Mouse (Mus musculus): ENCODE data around the gene Rpl38. TPM values are rescaled to one million over a fixed set of nuclear protein-coding genes. Genes with fewer than 3 reads are reported as not detected.

The Rpl38 gene
- polyA plus RNA-seq, 1 experiment, result 1,742 TPM

DNA sequence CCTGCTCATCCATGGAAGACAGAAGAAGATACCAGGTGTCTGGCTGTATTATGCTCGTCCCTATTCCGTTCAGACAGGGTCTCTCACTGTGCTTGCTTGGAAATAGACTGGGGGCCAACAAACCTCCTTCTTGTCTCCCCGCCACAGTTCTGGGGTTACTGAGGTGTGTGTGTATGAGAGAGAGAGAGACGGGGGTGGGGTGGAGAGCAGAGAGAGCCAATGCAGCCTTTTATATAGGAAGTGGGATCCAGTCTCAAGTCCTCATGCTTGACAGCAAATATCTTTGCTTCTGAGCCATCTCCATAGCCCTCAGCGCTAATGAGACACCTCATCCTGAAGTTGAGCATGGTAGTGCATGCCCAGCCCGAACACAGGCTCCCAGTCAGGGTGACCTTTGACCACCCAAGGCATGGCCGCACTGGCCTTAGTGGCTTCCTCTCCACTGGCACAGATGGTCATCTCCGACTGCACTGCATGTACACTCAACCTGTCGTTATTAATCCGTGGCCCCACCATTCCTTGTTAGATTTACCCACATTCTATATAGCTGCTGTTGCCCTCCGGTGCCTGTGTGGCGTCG lies 14.1 kb downstream of the Rpl38 start:
- TF ChIP-seq POLR2A (IDR thresholded peaks at IDR 0.05; ENCODE audit: borderline replicate concordance, extremely low read depth, insufficient read depth, insufficient read length, poor library complexity, severe bottlenecking), result no peak
- TF ChIP-seq CTCF (IDR thresholded peaks at IDR 0.05; ENCODE audit: borderline replicate concordance, extremely low read depth, insufficient read depth, insufficient read length), result no peak
- no peak for DNase-seq (ENCODE audit: low read depth)

DNA sequence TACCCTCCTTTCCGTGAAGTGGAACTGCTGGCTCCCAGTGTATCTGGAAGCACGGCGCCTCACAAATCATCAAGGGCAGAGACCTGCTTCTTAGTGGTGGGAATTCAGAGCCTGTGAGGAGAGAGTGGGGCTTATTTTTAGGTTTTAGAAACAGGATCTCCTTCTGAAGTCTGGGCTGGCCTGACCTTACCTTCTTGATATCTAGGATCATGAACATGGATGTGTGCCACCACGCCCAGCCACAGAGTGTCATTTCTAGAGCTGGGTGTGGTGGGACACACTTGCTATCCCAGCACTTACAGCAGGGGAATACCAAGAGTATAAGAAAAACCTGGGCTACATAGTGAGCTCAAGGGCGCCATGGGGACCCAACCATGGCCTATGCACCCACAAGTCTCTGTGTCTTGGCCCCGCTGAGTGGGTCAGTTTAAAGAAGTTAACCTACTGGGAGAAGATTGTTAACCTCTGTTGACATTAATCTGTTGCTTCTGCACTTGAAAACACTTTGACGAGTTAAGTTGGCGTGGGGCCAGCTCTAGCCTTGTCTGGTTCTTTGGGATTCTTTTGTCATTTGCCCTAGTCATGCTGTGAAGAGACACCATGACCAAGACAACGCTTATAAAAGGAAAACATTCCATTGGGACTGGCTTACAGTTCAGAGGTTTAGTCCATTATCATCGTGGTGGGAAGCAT lies 14.9 kb downstream of the Rpl38 start:
- no peak for TF ChIP-seq CTCF (IDR thresholded peaks at IDR 0.05; ENCODE audit: borderline replicate concordance, extremely low read depth, insufficient read depth, insufficient read length)
- DNase-seq (ENCODE audit: low read depth), result no peak

DNA sequence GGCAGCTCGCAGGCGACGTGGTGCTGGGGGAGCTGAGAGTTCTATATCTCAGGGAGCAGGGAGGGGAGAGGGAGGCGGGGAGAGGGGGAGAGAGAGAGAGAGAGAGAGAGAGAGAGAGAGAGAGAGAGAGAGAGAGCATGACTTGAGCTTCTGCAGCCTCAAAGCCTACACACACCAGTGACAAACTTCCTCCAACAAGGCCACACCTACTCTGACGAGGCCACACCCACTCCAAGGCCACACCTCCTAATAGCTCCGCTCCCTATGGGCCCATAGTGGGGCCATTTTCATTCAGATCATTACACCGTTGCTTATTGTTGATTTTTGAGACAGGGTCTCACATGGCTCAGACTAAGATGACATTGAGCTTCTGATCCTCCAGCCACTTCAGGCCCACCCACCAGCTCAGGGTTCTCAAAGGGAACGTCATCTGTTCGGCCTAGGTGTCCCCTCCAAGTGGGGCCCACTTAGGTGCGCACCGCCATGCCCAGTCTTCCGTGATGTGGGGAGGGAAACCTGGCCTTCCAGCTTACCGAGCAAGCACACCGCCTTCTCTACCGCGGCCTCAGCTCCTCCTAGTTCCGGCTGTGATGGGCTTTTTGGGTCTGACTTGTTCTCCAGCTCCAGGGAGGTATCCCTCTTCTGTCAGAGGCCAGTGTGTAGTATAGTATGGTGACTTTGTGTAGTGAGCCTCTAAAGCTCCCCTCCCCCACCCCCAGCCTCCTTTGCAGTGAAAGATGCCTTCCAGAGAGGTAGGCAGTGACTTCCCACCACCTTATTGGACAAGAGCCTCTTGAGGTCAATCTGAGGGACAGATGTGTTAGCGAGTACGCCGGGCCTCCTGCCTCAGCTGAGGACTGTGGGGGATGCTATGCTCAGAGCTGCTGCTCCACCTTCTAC lies 15.6 kb downstream of the Rpl38 start:
- no peak for TF ChIP-seq CTCF (IDR thresholded peaks at IDR 0.05; ENCODE audit: borderline replicate concordance, extremely low read depth, insufficient read depth, insufficient read length)
- no peak for TF ChIP-seq POLR2A (IDR thresholded peaks at IDR 0.05; ENCODE audit: borderline replicate concordance, extremely low read depth, insufficient read depth, insufficient read length, poor library complexity, severe bottlenecking)
- DNase-seq (ENCODE audit: low read depth), result no peak

DNA sequence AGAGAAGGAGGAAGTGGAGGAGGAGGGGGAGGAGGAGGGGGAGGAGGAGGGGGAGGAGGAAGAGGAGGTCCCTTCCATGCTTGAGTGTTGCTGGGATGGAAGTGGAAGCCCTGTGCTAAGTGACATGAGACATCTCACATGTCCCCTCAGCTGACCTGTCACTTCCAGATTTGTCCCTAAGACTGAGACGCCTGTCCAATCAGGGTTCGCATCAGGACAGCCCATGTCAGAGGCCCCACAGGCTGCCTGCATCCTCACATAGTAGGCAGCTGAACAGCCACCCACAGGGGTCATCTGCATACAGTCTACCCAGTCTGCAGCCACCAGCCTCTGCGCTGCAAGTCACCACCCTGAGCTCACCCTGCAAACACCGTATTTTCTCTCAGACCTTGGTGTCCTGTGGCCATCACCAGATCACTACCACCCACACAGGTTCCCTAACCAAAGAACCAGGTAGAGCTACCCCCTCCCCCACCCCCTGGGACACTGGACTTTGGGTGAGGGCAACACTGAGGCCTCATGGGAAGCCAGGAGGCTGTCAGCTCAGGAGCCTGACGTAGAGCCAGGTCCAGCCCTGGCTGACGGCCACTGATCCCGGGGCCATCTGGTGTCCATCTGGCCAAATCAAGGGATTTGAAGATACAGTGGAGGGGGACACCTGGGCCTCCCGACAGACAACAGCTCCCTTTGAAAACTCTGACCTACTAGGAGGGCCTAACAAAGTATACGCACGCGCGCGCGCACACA lies 16.5 kb downstream of the Rpl38 start:
- peak; percentile 59 for DNase-seq (ENCODE audit: low read depth)
- TF ChIP-seq CTCF (IDR thresholded peaks at IDR 0.05; ENCODE audit: borderline replicate concordance, extremely low read depth, insufficient read depth, insufficient read length) (no peak), POLR2A (IDR thresholded peaks at IDR 0.05; ENCODE audit: borderline replicate concordance, extremely low read depth, insufficient read depth, insufficient read length, poor library complexity, severe bottlenecking) (no peak)

DNA sequence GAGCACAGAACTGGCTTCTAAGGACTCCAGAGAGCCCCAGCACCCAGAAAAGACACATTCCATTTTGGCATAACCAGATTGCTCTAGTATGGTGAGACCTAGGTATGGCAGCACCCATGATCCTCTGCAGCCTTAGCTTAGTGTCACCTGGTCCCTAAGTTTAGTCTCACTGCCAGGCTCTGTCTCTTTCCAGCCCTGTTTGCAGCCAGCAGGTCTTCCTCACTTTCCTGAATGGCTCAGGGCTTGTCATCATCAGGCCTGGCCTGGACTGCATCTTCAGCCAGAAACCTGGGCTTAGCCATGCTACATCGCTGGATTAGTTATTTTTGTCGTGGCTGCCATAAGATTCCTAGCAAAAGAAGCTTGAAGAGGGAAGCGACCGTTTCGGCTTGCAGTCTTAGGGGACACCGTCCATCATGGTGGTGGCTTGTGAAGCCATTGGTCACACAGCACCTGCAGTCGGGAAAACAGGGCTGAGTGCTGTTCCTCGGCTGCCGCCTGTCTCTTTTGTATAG lies 17.3 kb downstream of the Rpl38 start:
- TF ChIP-seq CTCF (IDR thresholded peaks at IDR 0.05; ENCODE audit: borderline replicate concordance, extremely low read depth, insufficient read depth, insufficient read length) (no peak), POLR2A (IDR thresholded peaks at IDR 0.05; ENCODE audit: borderline replicate concordance, extremely low read depth, insufficient read depth, insufficient read length, poor library complexity, severe bottlenecking) (no peak)
- DNase-seq (ENCODE audit: low read depth), result no peak

DNA sequence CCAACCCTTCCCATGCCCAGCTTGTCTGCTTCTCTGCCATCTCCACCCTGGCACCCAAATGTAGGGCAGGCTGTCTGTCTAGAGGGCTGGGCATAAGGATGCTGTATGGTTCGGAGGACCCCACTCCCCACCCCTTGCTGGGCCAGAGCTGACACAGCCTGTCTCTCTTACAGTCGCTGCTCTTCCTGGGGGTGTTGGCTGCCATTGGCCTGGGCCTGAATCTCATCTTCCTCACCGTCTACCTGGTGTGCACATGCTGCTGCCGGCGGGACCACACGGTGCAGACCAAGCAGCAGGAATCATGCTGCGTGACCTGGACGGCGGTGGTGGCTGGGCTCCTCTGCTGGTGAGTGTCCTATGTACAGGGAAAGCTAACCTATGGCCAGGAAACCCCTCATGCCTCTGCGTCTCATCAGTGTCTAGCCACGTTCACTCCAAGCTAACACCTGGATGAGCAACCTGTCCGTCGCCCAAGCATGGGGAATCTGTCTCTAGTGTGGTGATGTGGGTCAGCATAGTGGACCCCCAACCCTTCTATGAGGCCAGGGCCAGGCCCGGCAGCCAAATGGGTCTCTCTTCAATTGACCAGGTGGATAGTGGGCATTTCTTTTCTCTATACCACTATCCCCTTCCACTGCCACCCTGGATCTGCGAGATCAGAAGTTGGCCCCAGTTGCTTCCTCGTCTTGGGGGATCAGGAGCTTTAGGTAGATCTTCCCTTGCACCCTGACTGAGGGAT lies 18.1 kb downstream of the Rpl38 start:
- no peak for DNase-seq (ENCODE audit: low read depth)
- TF ChIP-seq POLR2A (IDR thresholded peaks at IDR 0.05; ENCODE audit: borderline replicate concordance, extremely low read depth, insufficient read depth, insufficient read length, poor library complexity, severe bottlenecking) (no peak), CTCF (IDR thresholded peaks at IDR 0.05; ENCODE audit: borderline replicate concordance, extremely low read depth, insufficient read depth, insufficient read length) (no peak)

DNA sequence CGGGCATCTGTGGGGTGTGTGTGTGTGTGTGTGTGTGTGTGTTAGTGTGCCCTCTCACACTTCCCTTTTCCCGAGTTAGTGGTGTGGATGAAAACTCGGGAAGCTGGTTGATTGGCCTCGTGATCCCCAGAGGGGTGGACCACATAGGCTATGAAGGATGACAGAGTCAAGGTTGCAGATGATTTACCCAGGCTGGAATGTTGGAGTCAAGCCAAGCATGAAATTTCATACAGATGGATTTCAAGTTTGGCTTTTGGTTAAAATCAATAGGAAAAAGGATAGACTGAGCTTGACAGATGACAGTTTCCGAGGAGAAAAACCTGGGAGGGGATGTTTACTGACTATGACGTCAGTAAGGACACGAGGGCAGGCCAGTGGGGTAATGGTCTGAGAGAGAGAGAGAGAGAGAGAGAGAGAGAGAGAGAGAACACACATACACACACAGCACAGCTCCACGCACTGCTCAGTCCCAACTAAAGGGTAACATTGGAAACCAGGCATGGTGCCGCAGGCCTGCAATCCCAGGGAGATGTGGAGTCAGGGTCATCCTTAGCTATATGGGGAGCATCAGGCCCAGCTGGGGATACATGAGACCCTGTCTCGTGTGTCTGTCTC lies 19.4 kb downstream of the Rpl38 start:
- TF ChIP-seq POLR2A (IDR thresholded peaks at IDR 0.05; ENCODE audit: borderline replicate concordance, extremely low read depth, insufficient read depth, insufficient read length, poor library complexity, severe bottlenecking), result no peak
- TF ChIP-seq CTCF (IDR thresholded peaks at IDR 0.05; ENCODE audit: borderline replicate concordance, extremely low read depth, insufficient read depth, insufficient read length), result no peak
- no peak for DNase-seq (ENCODE audit: low read depth)

DNA sequence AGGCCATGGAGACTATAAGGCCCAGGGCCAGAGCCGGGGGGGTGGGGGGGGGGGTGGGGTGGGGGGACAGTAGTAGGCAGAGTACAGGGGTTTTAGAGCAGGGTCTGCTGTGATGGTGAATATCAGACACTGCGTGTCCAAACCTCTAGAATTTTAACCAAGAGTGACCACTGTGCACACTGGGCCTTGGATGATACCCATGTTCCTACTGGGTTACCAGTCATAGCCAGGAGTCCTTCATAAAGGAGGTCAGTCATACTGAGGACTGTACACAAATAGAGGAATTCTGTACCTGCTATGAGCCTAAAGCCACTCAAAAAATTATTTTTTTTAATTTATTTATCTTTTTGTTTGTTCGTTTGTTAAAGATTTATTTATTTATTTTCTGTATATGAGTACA lies 20.4 kb downstream of the Rpl38 start:
- no peak for DNase-seq (ENCODE audit: low read depth)
- TF ChIP-seq CTCF (IDR thresholded peaks at IDR 0.05; ENCODE audit: borderline replicate concordance, extremely low read depth, insufficient read depth, insufficient read length) (no peak), POLR2A (IDR thresholded peaks at IDR 0.05; ENCODE audit: borderline replicate concordance, extremely low read depth, insufficient read depth, insufficient read length, poor library complexity, severe bottlenecking) (no peak)

DNA sequence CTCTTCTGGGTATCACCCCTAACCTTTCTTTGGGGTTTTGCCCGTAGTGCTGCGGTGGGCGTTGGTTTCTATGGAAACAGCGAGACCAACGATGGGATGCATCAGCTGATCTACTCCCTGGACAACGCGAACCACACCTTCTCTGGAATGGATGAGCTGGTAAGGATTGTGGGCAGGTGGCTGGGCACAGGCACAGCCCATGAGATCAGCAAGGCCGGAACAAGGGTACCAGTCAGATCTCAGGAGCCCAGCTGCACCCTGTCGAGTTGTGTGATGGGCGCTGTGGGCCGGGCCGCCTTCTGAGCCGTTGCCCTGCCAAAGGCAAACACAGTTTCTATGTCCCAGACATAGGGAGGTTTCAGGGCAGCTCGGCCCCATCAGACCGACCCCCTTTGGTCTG lies 21.9 kb downstream of the Rpl38 start:
- no peak for DNase-seq (ENCODE audit: low read depth)
- no peak for TF ChIP-seq POLR2A (IDR thresholded peaks at IDR 0.05; ENCODE audit: borderline replicate concordance, extremely low read depth, insufficient read depth, insufficient read length, poor library complexity, severe bottlenecking)

DNA sequence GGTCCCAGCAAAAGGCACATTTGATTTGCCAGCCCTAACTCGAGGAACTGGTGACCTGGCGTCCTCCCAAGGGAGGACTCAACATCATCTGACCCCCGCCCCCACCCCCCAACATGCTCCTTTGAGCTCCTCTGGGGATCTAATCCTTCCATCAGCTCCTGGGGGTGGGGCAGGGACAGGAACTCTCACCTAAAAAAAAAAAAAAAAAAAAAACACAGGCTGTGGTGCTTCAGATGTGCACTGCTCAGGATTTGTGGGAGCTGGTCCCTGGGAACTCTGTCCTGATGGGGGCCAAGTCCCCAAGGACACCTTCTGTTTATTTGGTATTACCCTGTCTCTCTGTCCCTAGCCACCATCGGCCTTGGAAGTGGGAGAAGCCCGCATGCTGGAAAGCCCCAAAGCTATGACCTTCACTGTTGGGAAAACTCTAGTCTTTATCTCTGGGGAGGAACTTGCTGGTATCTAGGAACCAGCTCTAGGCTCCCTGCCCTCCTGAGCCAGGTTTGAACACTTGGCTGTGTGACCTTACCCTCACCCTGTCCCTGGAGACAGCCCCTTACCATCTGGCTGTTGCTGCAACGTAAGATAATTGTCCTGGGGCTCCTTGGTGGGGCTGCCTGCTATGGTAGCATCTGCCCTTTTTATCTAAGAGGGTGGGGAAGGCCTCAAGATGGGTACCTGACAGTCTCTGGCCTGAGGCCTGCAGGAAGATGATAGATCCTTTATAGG lies 23.3 kb downstream of the Rpl38 start:
- DNase-seq (ENCODE audit: low read depth), result no peak
- no peak for TF ChIP-seq CTCF (IDR thresholded peaks at IDR 0.05; ENCODE audit: borderline replicate concordance, extremely low read depth, insufficient read depth, insufficient read length)
- no peak for TF ChIP-seq POLR2A (IDR thresholded peaks at IDR 0.05; ENCODE audit: borderline replicate concordance, extremely low read depth, insufficient read depth, insufficient read length, poor library complexity, severe bottlenecking)

Data from brain, embryonic 14.5 days (tissue).